Mouse (Mus musculus): Measurements from ENCODE around the gene Mien1. TPM values are rescaled to one million over a fixed set of nuclear protein-coding genes. Genes with fewer than 3 reads are reported as not detected.

The Mien1 gene
- total and polyA plus RNA-seq, 3 experiments, result 71.6 to 93.2 TPM; not detected in 1

DNA sequence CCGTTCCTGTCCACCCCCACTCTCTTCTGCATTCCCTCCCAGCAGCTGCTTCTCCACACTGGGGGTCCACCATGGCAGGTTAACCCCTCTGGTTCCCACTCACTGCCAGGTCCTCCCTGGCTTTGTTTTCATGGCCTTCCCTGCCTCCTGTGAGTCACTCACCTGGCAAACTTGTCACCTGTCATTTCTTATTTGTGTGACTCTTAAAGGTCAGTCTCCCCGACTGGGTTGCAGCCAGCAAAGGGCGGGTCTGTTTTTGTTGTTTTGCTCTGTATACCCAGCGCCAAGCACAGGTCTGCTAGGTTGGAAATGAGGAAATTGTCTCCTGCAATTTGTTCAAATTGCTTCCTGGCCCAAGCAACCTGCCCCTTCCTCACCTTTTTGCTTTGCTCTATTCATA lies 6.9 kb upstream of the Mien1 start:
- no peak overlapping the region for H3K9ac ChIP-seq (ENCODE audit: control insufficient read depth, low read depth, low read length, poor library complexity, severe bottlenecking)
- H3K79me2 ChIP-seq (ENCODE audit: control insufficient read depth, insufficient read depth, low read length, poor library complexity), result no peaks in the 10 kb centered on the region
- DNase-seq (ENCODE audit: low read depth, low spot score), result no peak
- no peak overlapping the region for H3K4me3 ChIP-seq (ENCODE audit: control insufficient read depth in 1 of 2, insufficient read depth in 1 of 2, low read depth in 2 of 2, low read length in 2 of 2)
- TF ChIP-seq MYB (IDR thresholded peaks at IDR 0.05; ENCODE audit: low read depth, low read length) (no peak), MAZ (IDR thresholded peaks at IDR 0.05; ENCODE audit: low read depth, low read length) (no peak), POLR2A (IDR thresholded peaks at IDR 0.05; ENCODE audit: control insufficient read depth in 1 of 2, insufficient read depth in 1 of 2, low read depth in 1 of 2, low read length in 2 of 2, poor library complexity in 1 of 2) (no peak), ETS1 (IDR thresholded peaks at IDR 0.05; ENCODE audit: low read depth, low read length) (no peak), RAD21 (IDR thresholded peaks at IDR 0.05; ENCODE audit: low read depth, low read length) (no peak), GATA1 (IDR thresholded peaks at IDR 0.05; ENCODE audit: low read depth, low read length) (no peak), CHD1 (IDR thresholded peaks at IDR 0.05; ENCODE audit: low read depth, low read length) (no peak), ZNF384 (IDR thresholded peaks at IDR 0.05; ENCODE audit: low read depth, low read length) (no peak), NRF1 (IDR thresholded peaks at IDR 0.05; ENCODE audit: insufficient read depth, low read depth, low read length, poor library complexity, severe bottlenecking) (no peak), KAT2A (conservative IDR thresholded peaks at IDR 0.05; ENCODE audit: low read depth, low read length) (no peak), NELFE (IDR thresholded peaks at IDR 0.05; ENCODE audit: low read depth, low read length) (no peak), RCOR1 (IDR thresholded peaks at IDR 0.05; ENCODE audit: low read depth, low read length) (no peak), USF1 (IDR thresholded peaks at IDR 0.05; ENCODE audit: low read depth, low read length) (no peak), SIN3A (IDR thresholded peaks at IDR 0.05; ENCODE audit: low read length) (no peak), CTCF (IDR thresholded peaks at IDR 0.05 in 2 of 3, conservative IDR thresholded peaks at IDR 0.05 in 1 of 3; ENCODE audit: control insufficient read depth in 1 of 3, insufficient read depth in 1 of 3, low read depth in 2 of 3, low read length in 3 of 3, poor library complexity in 1 of 3, severe bottlenecking in 1 of 3) (no peak), MEF2A (IDR thresholded peaks at IDR 0.05; ENCODE audit: extremely low read depth, insufficient replicate concordance, low read depth, low read length, poor library complexity, severe bottlenecking) (no peak), ZKSCAN1 (IDR thresholded peaks at IDR 0.05; ENCODE audit: low read depth, low read length) (no peak), MYC (IDR thresholded peaks at IDR 0.05; ENCODE audit: low read depth, low read length) (no peak)
- peaks cover 0 to 6% of the 10 kb centered on the region in 2 experiments for H3K27me3 ChIP-seq (ENCODE audit: control insufficient read depth in 1 of 2, insufficient read depth in 2 of 2, low read length in 2 of 2)
- H3K4me1 ChIP-seq (ENCODE audit: control insufficient read depth in 1 of 2, insufficient read depth in 2 of 2, low read length in 2 of 2), result no peaks in the 10 kb centered on the region
- H3K36me3 ChIP-seq (ENCODE audit: control insufficient read depth in 1 of 2, insufficient read depth in 2 of 2, low read length in 2 of 2), result no peaks in the 10 kb centered on the region
- no peak overlapping the region for H3K27ac ChIP-seq (ENCODE audit: control insufficient read depth, low read depth, low read length)
- H3K9me3 ChIP-seq (replicated peaks; ENCODE audit: insufficient read depth, low read length), result no peaks in the 10 kb centered on the region

DNA sequence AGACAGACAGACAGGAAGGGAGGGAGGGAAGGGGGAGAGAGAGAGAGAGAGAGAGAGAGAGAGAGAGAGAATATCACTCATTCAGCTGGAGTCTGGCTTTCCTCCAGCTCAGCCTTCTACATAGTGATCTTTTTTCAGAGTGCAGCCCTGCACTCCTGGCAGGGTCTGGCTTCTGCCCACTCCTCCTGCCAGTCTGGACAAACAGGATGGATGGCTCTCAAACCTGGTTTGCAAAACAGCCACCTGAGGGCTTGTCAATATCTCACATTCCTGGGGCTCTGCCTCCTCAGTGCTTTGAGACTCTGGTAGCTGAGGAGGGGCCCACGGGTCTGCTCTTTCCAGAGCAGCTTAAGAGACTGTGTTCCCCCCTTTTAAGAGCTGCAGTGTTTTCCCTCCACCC lies 6.4 kb upstream of the Mien1 start:
- no peak for DNase-seq (ENCODE audit: low read depth, low spot score)
- Histone ChIP-seq H3K9ac (ENCODE audit: control insufficient read depth, low read depth, low read length, poor library complexity, severe bottlenecking) (no peak overlapping the region), H3K4me3 (ENCODE audit: control insufficient read depth in 1 of 2, insufficient read depth in 1 of 2, low read depth in 2 of 2, low read length in 2 of 2) (no peak overlapping the region), H3K9me3 (replicated peaks; ENCODE audit: insufficient read depth, low read length) (no peaks in the 10 kb centered on the region), H3K27me3 (ENCODE audit: control insufficient read depth in 1 of 2, insufficient read depth in 2 of 2, low read length in 2 of 2) (peaks cover 0 to 6% of the 10 kb centered on the region in 2 experiments), H3K27ac (ENCODE audit: control insufficient read depth, low read depth, low read length) (no peak overlapping the region), H3K4me1 (ENCODE audit: control insufficient read depth in 1 of 2, insufficient read depth in 2 of 2, low read length in 2 of 2) (no peaks in the 10 kb centered on the region), H3K36me3 (ENCODE audit: control insufficient read depth in 1 of 2, insufficient read depth in 2 of 2, low read length in 2 of 2) (no peaks in the 10 kb centered on the region), H3K79me2 (ENCODE audit: control insufficient read depth, insufficient read depth, low read length, poor library complexity) (no peaks in the 10 kb centered on the region)
- TF ChIP-seq TAL1 (IDR thresholded peaks at IDR 0.05; ENCODE audit: low read length) (no peak), USF2 (IDR thresholded peaks at IDR 0.05; ENCODE audit: borderline replicate concordance in 1 of 2, insufficient read depth in 1 of 2, low read depth in 1 of 2, low read length in 2 of 2) (no peak), CHD2 (IDR thresholded peaks at IDR 0.05; ENCODE audit: low read length) (no peak), TCF12 (IDR thresholded peaks at IDR 0.05; ENCODE audit: low read depth, low read length) (no peak), MAZ (IDR thresholded peaks at IDR 0.05; ENCODE audit: low read depth, low read length) (no peak), CHD1 (IDR thresholded peaks at IDR 0.05; ENCODE audit: low read depth, low read length) (no peak), RCOR1 (IDR thresholded peaks at IDR 0.05; ENCODE audit: low read depth, low read length) (no peak), USF1 (IDR thresholded peaks at IDR 0.05; ENCODE audit: low read depth, low read length) (no peak), ELF1 (IDR thresholded peaks at IDR 0.05; ENCODE audit: low read depth, low read length) (no peak), ZMIZ1 (IDR thresholded peaks at IDR 0.05; ENCODE audit: low read depth, low read length) (no peak), SMC3 (IDR thresholded peaks at IDR 0.05; ENCODE audit: low read depth, low read length) (no peak), JUND (IDR thresholded peaks at IDR 0.05; ENCODE audit: low read depth, low read length) (no peak), ETS1 (IDR thresholded peaks at IDR 0.05; ENCODE audit: low read depth, low read length) (no peak), HCFC1 (IDR thresholded peaks at IDR 0.05; ENCODE audit: low read depth, low read length) (no peak)
